Mouse (Mus musculus): ENCODE results near the gene Pef1. TPM values are rescaled to one million over a fixed set of nuclear protein-coding genes. Genes with fewer than 3 reads are reported as not detected.

The Pef1 gene
- polyA plus RNA-seq, 1 experiment, result 118 TPM

GRCm38 (mm10) chr4:130110091-130110490, 7.7 kb downstream of the Pef1 start:
- Histone ChIP-seq H3K4me3 (replicated peaks; ENCODE audit: extremely low read depth, low read depth, low read length) (peak overlapping the region; percentile 38), H3K4me1 (ENCODE audit: control insufficient read depth, insufficient read depth, low read length) (peaks cover 20% of the 10 kb centered on the region)
- no peak for DNase-seq
- 62% methylated on average over 7 of the region's 7 CpGs for WGBS
- TF ChIP-seq POLR2A (IDR thresholded peaks at IDR 0.05; ENCODE audit: borderline replicate concordance, extremely low read depth, low read depth, low read length), result no peak
- TF ChIP-seq CTCF (IDR thresholded peaks at IDR 0.05; ENCODE audit: insufficient read depth, low read length), result no peak

- no peak overlapping the region for H3K4me3 ChIP-seq (replicated peaks; ENCODE audit: extremely low read depth, low read depth, low read length)
- no peak for TF ChIP-seq POLR2A (IDR thresholded peaks at IDR 0.05; ENCODE audit: borderline replicate concordance, extremely low read depth, low read depth, low read length)
- TF ChIP-seq CTCF (IDR thresholded peaks at IDR 0.05; ENCODE audit: insufficient read depth, low read length), result no peak
- 46% methylated on average over 7 of the region's 7 CpGs for WGBS
- peaks cover 16% of the 10 kb centered on the region for H3K4me1 ChIP-seq (ENCODE audit: control insufficient read depth, insufficient read depth, low read length)
- DNase-seq, result no peak
Measured at GRCm38 (mm10) chr4:130112299-130112698, 9.9 kb downstream of the Pef1 start.

GRCm38 (mm10) chr4:130112732-130113131, 10.4 kb downstream of the Pef1 start:
- H3K4me3 ChIP-seq (replicated peaks; ENCODE audit: extremely low read depth, low read depth, low read length), result no peak overlapping the region
- 90% methylated on average over 1 of the region's 1 CpGs for WGBS
- no peak for DNase-seq
- H3K4me1 ChIP-seq (ENCODE audit: control insufficient read depth, insufficient read depth, low read length), result peaks cover 16% of the 10 kb centered on the region
- TF ChIP-seq POLR2A (IDR thresholded peaks at IDR 0.05; ENCODE audit: borderline replicate concordance, extremely low read depth, low read depth, low read length) (no peak), CTCF (IDR thresholded peaks at IDR 0.05; ENCODE audit: insufficient read depth, low read length) (no peak)

GRCm38 (mm10) chr4:130120752-130121151, 18.4 kb downstream of the Pef1 start:
- H3K4me3 ChIP-seq (replicated peaks; ENCODE audit: extremely low read depth, low read depth, low read length), result no peak overlapping the region
- 79% methylated on average over 4 of the region's 4 CpGs for WGBS
- DNase-seq, result no peak
- TF ChIP-seq CTCF (IDR thresholded peaks at IDR 0.05; ENCODE audit: insufficient read depth, low read length), result no peak
- no peak for TF ChIP-seq POLR2A (IDR thresholded peaks at IDR 0.05; ENCODE audit: borderline replicate concordance, extremely low read depth, low read depth, low read length)
- peaks cover 10% of the 10 kb centered on the region for H3K4me1 ChIP-seq (ENCODE audit: control insufficient read depth, insufficient read depth, low read length)

- Histone ChIP-seq H3K4me3 (replicated peaks; ENCODE audit: extremely low read depth, low read depth, low read length) (no peak overlapping the region), H3K4me1 (ENCODE audit: control insufficient read depth, insufficient read depth, low read length) (peaks cover 10% of the 10 kb centered on the region)
- 77% methylated on average over 8 of the region's 8 CpGs for WGBS
- no peak for TF ChIP-seq CTCF (IDR thresholded peaks at IDR 0.05; ENCODE audit: insufficient read depth, low read length)
- no peak for TF ChIP-seq POLR2A (IDR thresholded peaks at IDR 0.05; ENCODE audit: borderline replicate concordance, extremely low read depth, low read depth, low read length)
- DNase-seq, result no peak
Measured at GRCm38 (mm10) chr4:130121560-130121959, 19.2 kb downstream of the Pef1 start.

GRCm38 (mm10) chr4:130123020-130123419, 20.7 kb downstream of the Pef1 start:
- WGBS, result 70% methylated on average over 5 of the region's 5 CpGs
- no peak for TF ChIP-seq CTCF (IDR thresholded peaks at IDR 0.05; ENCODE audit: insufficient read depth, low read length)
- no peak for TF ChIP-seq POLR2A (IDR thresholded peaks at IDR 0.05; ENCODE audit: borderline replicate concordance, extremely low read depth, low read depth, low read length)
- no peak overlapping the region for H3K4me3 ChIP-seq (replicated peaks; ENCODE audit: extremely low read depth, low read depth, low read length)
- no peak for DNase-seq
- peaks cover 10% of the 10 kb centered on the region for H3K4me1 ChIP-seq (ENCODE audit: control insufficient read depth, insufficient read depth, low read length)

- no peak for TF ChIP-seq POLR2A (IDR thresholded peaks at IDR 0.05; ENCODE audit: borderline replicate concordance, extremely low read depth, low read depth, low read length)
- TF ChIP-seq CTCF (IDR thresholded peaks at IDR 0.05; ENCODE audit: insufficient read depth, low read length), result no peak
- DNase-seq, result peak; percentile 70
- H3K4me1 ChIP-seq (ENCODE audit: control insufficient read depth, insufficient read depth, low read length), result peaks cover 10% of the 10 kb centered on the region
- H3K4me3 ChIP-seq (replicated peaks; ENCODE audit: extremely low read depth, low read depth, low read length), result no peak overlapping the region
- WGBS, result 71% methylated on average over 4 of the region's 4 CpGs
Measured at GRCm38 (mm10) chr4:130124110-130124509, 21.8 kb downstream of the Pef1 start.

GRCm38 (mm10) chr4:130125164-130125563, 22.8 kb downstream of the Pef1 start:
- WGBS, result 67% methylated on average over 6 of the region's 6 CpGs

GRCm38 (mm10) chr4:130125935-130126334, 23.6 kb downstream of the Pef1 start:
- WGBS, result 76% methylated on average over 5 of the region's 5 CpGs
- TF ChIP-seq CTCF (IDR thresholded peaks at IDR 0.05; ENCODE audit: insufficient read depth, low read length), result no peak
- TF ChIP-seq POLR2A (IDR thresholded peaks at IDR 0.05; ENCODE audit: borderline replicate concordance, extremely low read depth, low read depth, low read length), result no peak
- Histone ChIP-seq H3K4me1 (ENCODE audit: control insufficient read depth, insufficient read depth, low read length) (peaks cover 7% of the 10 kb centered on the region), H3K4me3 (replicated peaks; ENCODE audit: extremely low read depth, low read depth, low read length) (no peak overlapping the region)
- no peak for DNase-seq

More at GRCm38 (mm10) chr4:130125164-130125563, 22.8 kb downstream of the Pef1 start:
- DNase-seq, result peak; percentile 50
- TF ChIP-seq POLR2A (IDR thresholded peaks at IDR 0.05; ENCODE audit: borderline replicate concordance, extremely low read depth, low read depth, low read length) (no peak), CTCF (IDR thresholded peaks at IDR 0.05; ENCODE audit: insufficient read depth, low read length) (no peak)
- Histone ChIP-seq H3K4me1 (ENCODE audit: control insufficient read depth, insufficient read depth, low read length) (peaks cover 10% of the 10 kb centered on the region), H3K4me3 (replicated peaks; ENCODE audit: extremely low read depth, low read depth, low read length) (no peak overlapping the region)

GRCm38 (mm10) chr4:130128907-130129306, 26.5 kb downstream of the Pef1 start:
- no peak overlapping the region for H3K4me3 ChIP-seq (replicated peaks; ENCODE audit: extremely low read depth, low read depth, low read length)
- DNase-seq, result no peak
- TF ChIP-seq POLR2A (IDR thresholded peaks at IDR 0.05; ENCODE audit: borderline replicate concordance, extremely low read depth, low read depth, low read length), result no peak
- TF ChIP-seq CTCF (IDR thresholded peaks at IDR 0.05; ENCODE audit: insufficient read depth, low read length), result no peak
- 64% methylated on average over 5 of the region's 5 CpGs for WGBS
- no peaks in the 10 kb centered on the region for H3K4me1 ChIP-seq (ENCODE audit: control insufficient read depth, insufficient read depth, low read length)

Data from lung, adult 2 months (tissue).